Mouse (Mus musculus) adrenal gland, adult 8-10 months (tissue): ENCODE data around the gene Maob. TPM values are rescaled to one million over a fixed set of nuclear protein-coding genes. Genes with fewer than 3 reads are reported as not detected.

Experiments used
- DNase-seq: peaks from one replicate; pipeline ENCODE4 v3.0.0; 2022
- total RNA-seq, 4 experiments: library from RNA; stranded (reverse); gene quantifications; 2 replicates each; pipeline ENCODE4 v1.2.4; 2022

Maob gene
- 10 to 100 TPM; 20.3 to 29.6 (median 21.9) TPM for total RNA-seq

DNA sequence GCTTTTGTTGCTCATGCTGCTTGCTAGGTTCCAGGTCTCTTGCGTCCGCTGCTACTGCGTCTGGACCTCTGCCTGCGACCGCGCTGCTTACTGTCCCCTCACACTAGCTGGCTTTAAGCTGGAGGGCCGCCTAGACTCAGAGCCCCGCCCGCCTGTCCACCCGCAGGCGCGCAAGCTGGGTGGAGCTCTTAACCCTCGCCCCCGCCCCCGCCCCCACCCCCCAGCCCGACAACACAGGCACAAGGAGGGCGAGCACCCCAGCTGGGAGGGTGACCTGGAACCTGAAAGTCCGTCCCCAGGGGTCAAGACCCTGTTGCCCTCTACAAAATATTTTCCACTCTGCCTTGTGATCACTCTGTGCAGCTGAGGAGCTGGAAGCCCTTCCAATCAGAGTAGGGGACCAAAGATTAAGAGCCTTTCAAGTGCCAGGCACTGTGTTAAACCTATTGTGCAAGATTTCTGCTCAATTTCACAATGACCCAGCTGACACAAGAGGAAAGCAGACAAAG is at the start of gene Maob:
Gene Maob (minus strand): TSS at position 106 of the 509 bp plus-strand sequence.
- DNase-seq = peak; percentile 12

DNA sequence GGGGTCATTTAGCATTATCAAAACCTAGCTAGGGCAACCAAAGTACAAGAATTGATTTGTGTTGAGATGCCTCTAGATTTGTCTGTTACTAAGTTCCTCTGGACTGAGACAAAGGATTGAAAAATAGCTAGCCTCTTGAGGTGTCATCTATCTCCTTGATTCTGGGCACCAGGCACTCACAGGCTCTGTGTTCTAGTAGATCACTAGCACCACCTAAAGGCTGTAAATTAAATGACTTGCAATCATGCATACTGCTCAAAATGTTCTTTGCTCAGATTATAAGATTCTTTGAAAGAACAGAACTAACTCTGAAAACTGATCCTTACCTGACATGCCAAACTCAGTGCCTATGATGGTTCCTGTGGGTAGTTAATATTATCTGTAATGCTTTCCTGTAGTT is 43.1 kb upstream of the Maob start:
- no peak for DNase-seq

- DNase-seq = no peak
Measured at GRCm38 (mm10) chrX:16846034-16846433, 28.9 kb upstream of the Maob start.

GRCm38 (mm10) chrX:16841443-16841842 is 24.3 kb upstream of the Maob start:
- DNase-seq = no peak

DNA sequence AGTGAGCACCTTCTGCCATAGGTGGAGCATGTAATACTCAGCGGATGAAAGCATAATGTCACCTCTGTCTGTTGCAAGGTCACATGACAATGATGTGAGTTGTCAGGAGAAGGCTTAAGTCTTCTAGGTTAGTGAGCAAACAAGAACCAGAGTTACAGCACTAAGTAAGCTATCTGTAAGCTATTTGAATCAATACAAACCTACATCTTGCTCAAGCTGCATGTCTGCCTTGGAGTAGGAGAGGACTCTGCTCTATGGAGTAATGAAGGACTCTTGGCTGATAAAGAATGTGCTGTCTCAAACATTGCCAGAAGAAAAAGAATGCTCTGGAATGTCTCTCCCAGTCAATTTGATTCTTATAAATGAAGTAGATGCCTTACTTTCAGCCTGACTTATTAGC is 20.1 kb upstream of the Maob start:
- DNase-seq = no peak

GRCm38 (mm10) chrX:16836488-16837082 is 19.4 kb upstream of the Maob start:
- DNase-seq = no peak

DNA sequence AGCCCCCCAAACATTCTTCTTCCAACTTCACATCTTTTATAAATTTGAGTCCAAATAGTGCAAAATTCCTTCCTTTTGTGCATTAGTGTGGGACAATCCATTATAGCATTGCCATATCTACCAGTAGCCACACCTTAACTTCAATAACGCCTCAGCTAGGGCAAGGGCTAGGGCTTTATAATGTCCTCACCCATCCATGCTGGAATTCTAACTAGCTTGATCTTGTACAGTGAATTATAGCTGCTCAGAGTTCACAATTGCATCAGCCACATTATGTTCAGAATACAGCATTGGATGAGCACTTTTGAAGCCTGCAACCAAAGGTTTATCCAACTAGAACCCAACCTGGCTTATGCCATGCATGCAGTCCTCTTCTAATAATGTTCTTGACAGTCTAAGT is 8.9 kb upstream of the Maob start:
- DNase-seq = no peak

DNA sequence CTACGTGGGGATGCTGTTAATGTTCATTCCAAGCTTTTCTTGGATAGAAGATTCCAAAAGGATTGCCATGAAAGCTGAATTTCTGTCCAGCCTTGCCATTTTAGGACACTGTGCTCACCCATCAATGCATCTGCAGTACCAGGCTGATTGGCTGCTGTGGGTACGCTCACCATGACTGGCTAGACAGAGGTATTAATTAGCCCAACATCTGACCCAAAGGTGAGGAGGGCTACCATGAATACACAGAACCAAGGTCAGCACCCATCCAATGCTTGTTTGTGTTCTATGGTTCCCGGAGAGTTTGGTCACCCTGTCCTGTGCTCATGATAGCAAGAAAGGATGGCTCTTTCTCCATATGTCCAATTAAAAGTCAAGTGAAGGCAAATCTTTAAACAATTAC is 1.2 kb downstream of the Maob start:
- no peak for DNase-seq

- DNase-seq = no peak
Measured at GRCm38 (mm10) chrX:16812080-16812479, 5.1 kb downstream of the Maob start.

GRCm38 (mm10) chrX:16767453-16767852 is 49.7 kb downstream of the Maob start:
- no peak for DNase-seq

DNA sequence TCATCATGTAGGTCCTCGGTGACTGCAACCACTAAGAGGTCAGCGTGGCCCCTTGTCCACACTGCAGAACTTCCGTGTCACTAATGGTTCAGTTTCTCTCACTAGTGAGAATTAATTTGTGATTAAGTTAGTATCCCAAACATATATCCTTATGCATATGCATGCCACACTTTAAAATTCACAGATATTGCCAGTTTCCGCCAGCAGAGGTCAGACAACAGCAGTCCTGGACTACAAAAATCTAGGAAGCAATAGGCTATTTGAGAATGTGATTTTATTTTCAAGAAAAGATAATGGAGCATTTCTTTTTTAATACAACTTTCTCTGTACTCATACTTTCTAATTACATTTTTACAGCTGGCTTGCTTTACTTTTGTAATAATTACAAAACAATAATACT is 51.0 kb downstream of the Maob start:
- DNase-seq = no peak

DNA sequence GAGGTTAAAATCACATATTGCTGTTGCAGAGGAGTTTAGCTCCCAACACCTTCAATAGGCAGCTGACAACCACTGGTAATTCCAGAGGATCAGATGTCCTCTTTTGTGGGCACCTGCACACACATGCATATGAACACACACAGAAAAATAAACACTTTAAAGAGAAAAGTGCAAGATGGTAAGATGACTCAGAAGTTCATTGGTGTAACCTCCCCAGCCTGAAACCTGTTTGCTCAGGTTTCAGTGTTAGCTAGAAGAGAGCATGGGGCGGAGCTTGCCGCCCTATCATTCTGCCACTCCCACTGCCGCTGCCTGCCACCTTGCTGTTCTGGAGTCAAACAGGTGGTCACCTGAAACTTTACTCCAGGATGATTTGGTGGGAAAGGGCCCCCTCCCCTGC is 55.7 kb downstream of the Maob start:
- DNase-seq = no peak

DNA sequence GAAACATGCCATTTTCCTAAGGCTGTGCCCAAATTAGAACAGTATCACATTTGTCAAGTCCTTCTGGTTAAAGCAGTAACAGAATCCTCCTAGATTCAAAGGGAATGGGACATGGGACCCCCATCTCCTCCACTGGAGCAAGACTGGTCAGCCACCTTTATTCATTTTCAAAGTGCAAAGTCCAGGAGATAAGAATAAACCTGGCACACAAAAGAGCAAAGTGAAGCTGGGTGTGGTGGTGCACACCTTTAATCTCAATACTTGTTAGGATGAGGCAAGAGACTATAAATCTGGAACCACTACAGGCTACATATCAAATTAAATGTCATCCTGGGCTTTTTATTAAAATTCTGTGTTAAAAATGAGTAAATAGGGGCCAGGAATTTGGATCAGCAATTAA is 62.4 kb downstream of the Maob start:
- DNase-seq = no peak

- no peak for DNase-seq
Measured at GRCm38 (mm10) chrX:16748932-16749331, 68.2 kb downstream of the Maob start.

DNA sequence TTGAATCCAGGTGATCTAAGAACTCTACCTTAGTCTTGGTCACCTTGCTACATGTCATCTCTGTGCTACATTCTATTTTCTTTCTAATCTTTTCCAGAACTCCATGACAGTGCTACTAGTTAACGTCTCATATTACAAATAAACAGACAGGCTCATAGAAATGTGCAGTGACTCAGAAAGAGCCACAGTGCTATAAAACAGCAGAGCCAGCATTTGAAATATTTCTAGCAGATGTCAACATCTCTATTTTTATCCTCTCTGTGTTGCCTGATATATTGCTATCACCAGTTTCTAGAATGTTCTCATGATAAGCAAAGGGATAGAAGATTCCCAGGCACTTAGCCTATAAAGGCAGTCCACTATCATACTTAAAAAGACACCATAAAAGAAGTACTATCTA is 103.1 kb downstream of the Maob start:
- DNase-seq = no peak

GRCm38 (mm10) chrX:16706094-16706493 is 111.1 kb downstream of the Maob start:
- no peak for DNase-seq

Other genes with a start within 250 kb of the Maob start
- 10 to 100 TPM; 26.9 to 99.6 (median 63.5) TPM for gene Maoa, start 197.7 kb downstream of the Maob start, total RNA-seq
- gene Ndp, start 94.4 kb upstream of the Maob start, total RNA-seq = under 1 TPM in 3 of 4 experiments, not detected in 1; 0.13 to 0.20 (median 0.14) TPM